8 mouse cellular contexts compared by ENCODE assay signal in genomic region chr4:148151267-148152168, GRCm38 (mm10). TPM values are rescaled to one million over a fixed set of nuclear protein-coding genes. Genes with fewer than 3 reads are reported as not detected.
DNase-seq lines count a peak whose midpoint lies in the region; ATAC-seq and TF ChIP-seq lines count a peak whose summit lies in the region.

Gene Fbxo6 (minus strand): TSS chr4:148152140.

- DNase-seq in ZHBTc4 (ENCODE audit: low read depth, low spot score), result peak; percentile 97
- peak; percentile 81 to 85 for DNase-seq in cerebellum, postnatal 36 days
- peak; percentile 92 for DNase-seq in gastrocnemius, adult 18-20 months (ENCODE audit: low spot score)
- peak; percentile 83 to 85 for DNase-seq in left cerebral cortex, adult 2 months (ENCODE audit: extremely low spot score in 1 of 2, low spot score in 2 of 2)
- peak; percentile 82 for DNase-seq in retina, postnatal 7 days (ENCODE audit: low read depth, low spot score)
- DNase-seq in urinary bladder, adult 18-20 months (ENCODE audit: low spot score in 2 of 2), result peak; percentile 81

- no peaks in the 10 kb centered on the region for H3K27me3 ChIP-seq in hindbrain, embryonic 15.5 days

- H3K4me1 ChIP-seq in hindbrain, embryonic 15.5 days (replicated peaks), result peaks cover 8% of the 10 kb centered on the region

- H3K9ac ChIP-seq in hindbrain, embryonic 15.5 days, result peak within 1 kb of the TSS; percentile 73

- peak within 1 kb of the TSS; percentile 92 for H3K27ac ChIP-seq in hindbrain, embryonic 15.5 days (replicated peaks)
- H3K27ac ChIP-seq in left cerebral cortex, adult 2 months, result peak within 1 kb of the TSS; percentile 99
- H3K27ac ChIP-seq in macrophage, result peak within 1 kb of the TSS; percentile 75

- H3K79me2 ChIP-seq in macrophage (ENCODE audit: inconsistent target), result peaks cover 6% of the 10 kb centered on the region; the same call in 1 of the 2 replicates

- WGBS in hindbrain, embryonic 15.5 days, result under 1% methylated on average over 57 of the region's 67 CpGs
- WGBS in macrophage (ENCODE audit: missing documents), result under 1% methylated on average over 55 of the region's 67 CpGs

- peaks cover 32% of the 10 kb centered on the region for H3K36me3 ChIP-seq in hindbrain, embryonic 15.5 days
- peaks cover 29% of the 10 kb centered on the region for H3K36me3 ChIP-seq in macrophage (ENCODE audit: inconsistent target)

- H3K4me3 ChIP-seq in hindbrain, embryonic 15.5 days, result peak within 1 kb of the TSS; percentile 51
- peak within 1 kb of the TSS; percentile 82 for H3K4me3 ChIP-seq in left cerebral cortex, adult 2 months
- peak within 1 kb of the TSS; percentile 69 for H3K4me3 ChIP-seq in macrophage (ENCODE audit: inconsistent target)

- ATAC-seq in hindbrain, embryonic 15.5 days (ENCODE audit: low FRiP score, low read depth), result peak; percentile 89

- peak; percentile 59 for TF ChIP-seq CTCF in left cerebral cortex, adult 2 months (IDR thresholded peaks at IDR 0.05)

- peak within 1 kb of the TSS; percentile 93 for H3K4me2 ChIP-seq in hindbrain, embryonic 15.5 days

- no peaks in the 10 kb centered on the region for H3K9me3 ChIP-seq in hindbrain, embryonic 15.5 days

- intact Hi-C loops in left cerebral cortex, adult 2 months (cut with DNase I), result loop anchor here (1.0 kb wide), 1 partner anchor 11 kb away; no protein-coding TSS in a partner anchor

RNA-seq across cellular contexts. Expression of gene Fbxo6, which starts in this region (rescaled TPM):
- total RNA-seq in gastrocnemius, adult 18-20 months (2021), result 10 to 100 TPM; 41.9 to 45.7 TPM
- 21.7 and 21.8 TPM in 2 replicates for polyA plus RNA-seq in hindbrain, embryonic 15.5 days (2015; fragmentation: Nextera tagmentation; extraction: Ambion mirVana)
- total RNA-seq in left cerebral cortex, adult 2 months (2021), result 10 to 100 TPM; 28.9 to 30.2 TPM
- 10 to 100 TPM in 19 of 26 experiments, 1 to 10 TPM in 7; 4.7 to 21.0 (median 12.7) TPM for total RNA-seq in macrophage (2018; cell fraction: chromatin; rRNA removed)
- 10 to 100 TPM; 37.5 to 60.3 (median 50.6) TPM for total RNA-seq in macrophage (2018; cell fraction: cytosol; rRNA removed)
- 10 to 100 TPM; 14.4 to 32.4 (median 23.2) TPM for total RNA-seq in macrophage (2018; cell fraction: nucleus; rRNA removed)
- polyA plus RNA-seq in macrophage (2018), result 31.9 to 51.1 TPM (median 41.3 TPM) in 3 replicates

Comparison
In these comparisons a context has a peak if more than half of its experiments do, and no peak if none do; other contexts are left out.
1. Peak in every context shown above with its lines: DNase-seq, ATAC-seq, H3K4me3 ChIP-seq and H3K27ac ChIP-seq.